Mouse (Mus musculus): ENCODE measurements around the gene Endou. TPM values are rescaled to one million over a fixed set of nuclear protein-coding genes. Genes with fewer than 3 reads are reported as not detected.

Endou gene
- polyA plus RNA-seq, 1 experiment from 2014 or later, result 0.11 TPM

GRCm38 (mm10) chr15:97743210-97743609 lies 12.1 kb upstream of the Endou start:
- no peaks in the 10 kb centered on the region for H3K36me3 ChIP-seq (ENCODE audit: control insufficient read depth, insufficient read depth, low read length)
- no peak overlapping the region for H3K9ac ChIP-seq (ENCODE audit: low read length)
- H3K27me3 ChIP-seq (replicated peaks; ENCODE audit: control insufficient read depth, insufficient read depth, low read length), result no peaks in the 10 kb centered on the region
- no peak overlapping the region for H3K27ac ChIP-seq (ENCODE audit: low read depth, low read length)
- H3K4me2 ChIP-seq (ENCODE audit: low read length), result no peak overlapping the region
- H3K4me3 ChIP-seq (ENCODE audit: low read depth, low read length), result no peak overlapping the region
- WGBS, result 87% methylated on average over 5 of the region's 5 CpGs
- no peak for ATAC-seq
- no peak for DNase-seq (ENCODE audit: low spot score)
- no peaks in the 10 kb centered on the region for H3K9me3 ChIP-seq (replicated peaks; ENCODE audit: control insufficient read depth, low read length)
- no peaks in the 10 kb centered on the region for H3K4me1 ChIP-seq (ENCODE audit: control insufficient read depth, insufficient read depth, low read length)

GRCm38 (mm10) chr15:97742600-97742999 lies 11.5 kb upstream of the Endou start:
- Histone ChIP-seq H3K4me3 (ENCODE audit: low read depth, low read length) (no peak overlapping the region), H3K27ac (ENCODE audit: low read depth, low read length) (no peak overlapping the region), H3K4me1 (ENCODE audit: control insufficient read depth, insufficient read depth, low read length) (no peaks in the 10 kb centered on the region), H3K36me3 (ENCODE audit: control insufficient read depth, insufficient read depth, low read length) (no peaks in the 10 kb centered on the region), H3K27me3 (replicated peaks; ENCODE audit: control insufficient read depth, insufficient read depth, low read length) (no peaks in the 10 kb centered on the region), H3K9ac (ENCODE audit: low read length) (no peak overlapping the region), H3K9me3 (replicated peaks; ENCODE audit: control insufficient read depth, low read length) (no peaks in the 10 kb centered on the region), H3K4me2 (ENCODE audit: low read length) (no peak overlapping the region)
- 51% methylated on average over 4 of the region's 4 CpGs for WGBS
- no peak for DNase-seq (ENCODE audit: low spot score)
- ATAC-seq, result no peak

GRCm38 (mm10) chr15:97742074-97742473 lies 10.9 kb upstream of the Endou start:
- no peaks in the 10 kb centered on the region for H3K36me3 ChIP-seq (ENCODE audit: control insufficient read depth, insufficient read depth, low read length)
- H3K9me3 ChIP-seq (replicated peaks; ENCODE audit: control insufficient read depth, low read length), result no peaks in the 10 kb centered on the region
- no peak overlapping the region for H3K9ac ChIP-seq (ENCODE audit: low read length)
- no peaks in the 10 kb centered on the region for H3K4me1 ChIP-seq (ENCODE audit: control insufficient read depth, insufficient read depth, low read length)
- H3K27ac ChIP-seq (ENCODE audit: low read depth, low read length), result no peak overlapping the region
- no peak overlapping the region for H3K4me3 ChIP-seq (ENCODE audit: low read depth, low read length)
- 64% methylated on average over 7 of the region's 7 CpGs for WGBS
- no peaks in the 10 kb centered on the region for H3K27me3 ChIP-seq (replicated peaks; ENCODE audit: control insufficient read depth, insufficient read depth, low read length)
- ATAC-seq, result no peak
- DNase-seq (ENCODE audit: low spot score), result no peak
- no peak overlapping the region for H3K4me2 ChIP-seq (ENCODE audit: low read length)

- no peak for DNase-seq (ENCODE audit: low spot score)
- Histone ChIP-seq H3K27me3 (replicated peaks; ENCODE audit: control insufficient read depth, insufficient read depth, low read length) (no peaks in the 10 kb centered on the region), H3K36me3 (ENCODE audit: control insufficient read depth, insufficient read depth, low read length) (no peaks in the 10 kb centered on the region), H3K9ac (ENCODE audit: low read length) (no peak overlapping the region), H3K27ac (ENCODE audit: low read depth, low read length) (no peak overlapping the region), H3K4me1 (ENCODE audit: control insufficient read depth, insufficient read depth, low read length) (no peaks in the 10 kb centered on the region), H3K9me3 (replicated peaks; ENCODE audit: control insufficient read depth, low read length) (no peaks in the 10 kb centered on the region), H3K4me2 (ENCODE audit: low read length) (no peak overlapping the region), H3K4me3 (ENCODE audit: low read depth, low read length) (no peak overlapping the region)
- 84% methylated on average over 12 of the region's 12 CpGs for WGBS
- ATAC-seq, result no peak
These were observed 10.5 kb upstream of the Endou start for GRCm38 (mm10) chr15:97741662-97742061.

- Histone ChIP-seq H3K4me3 (ENCODE audit: low read depth, low read length) (no peak overlapping the region), H3K27ac (ENCODE audit: low read depth, low read length) (no peak overlapping the region), H3K9me3 (replicated peaks; ENCODE audit: control insufficient read depth, low read length) (no peaks in the 10 kb centered on the region), H3K36me3 (ENCODE audit: control insufficient read depth, insufficient read depth, low read length) (no peaks in the 10 kb centered on the region), H3K27me3 (replicated peaks; ENCODE audit: control insufficient read depth, insufficient read depth, low read length) (no peaks in the 10 kb centered on the region), H3K4me1 (ENCODE audit: control insufficient read depth, insufficient read depth, low read length) (no peaks in the 10 kb centered on the region), H3K4me2 (ENCODE audit: low read length) (no peak overlapping the region), H3K9ac (ENCODE audit: low read length) (no peak overlapping the region)
- ATAC-seq (no peak), DNase-seq (ENCODE audit: low spot score) (no peak)
- 80% methylated on average over 9 of the region's 9 CpGs for WGBS
These were observed 9.2 kb upstream of the Endou start for GRCm38 (mm10) chr15:97740283-97740732.

GRCm38 (mm10) chr15:97738923-97739322 lies 7.8 kb upstream of the Endou start:
- no peak for ATAC-seq
- H3K4me2 ChIP-seq (ENCODE audit: low read length), result no peak overlapping the region
- WGBS, result 87% methylated on average over 7 of the region's 7 CpGs
- H3K4me1 ChIP-seq (ENCODE audit: control insufficient read depth, insufficient read depth, low read length), result no peaks in the 10 kb centered on the region
- H3K9me3 ChIP-seq (replicated peaks; ENCODE audit: control insufficient read depth, low read length), result no peaks in the 10 kb centered on the region
- H3K4me3 ChIP-seq (ENCODE audit: low read depth, low read length), result no peak overlapping the region
- no peaks in the 10 kb centered on the region for H3K27me3 ChIP-seq (replicated peaks; ENCODE audit: control insufficient read depth, insufficient read depth, low read length)
- H3K27ac ChIP-seq (ENCODE audit: low read depth, low read length), result no peak overlapping the region
- H3K9ac ChIP-seq (ENCODE audit: low read length), result no peak overlapping the region
- H3K36me3 ChIP-seq (ENCODE audit: control insufficient read depth, insufficient read depth, low read length), result no peaks in the 10 kb centered on the region
- DNase-seq (ENCODE audit: low spot score), result no peak

- Histone ChIP-seq H3K27ac (ENCODE audit: low read depth, low read length) (no peak overlapping the region), H3K27me3 (replicated peaks; ENCODE audit: control insufficient read depth, insufficient read depth, low read length) (no peaks in the 10 kb centered on the region), H3K4me3 (ENCODE audit: low read depth, low read length) (no peak overlapping the region), H3K4me2 (ENCODE audit: low read length) (no peak overlapping the region), H3K36me3 (ENCODE audit: control insufficient read depth, insufficient read depth, low read length) (no peaks in the 10 kb centered on the region), H3K9me3 (replicated peaks; ENCODE audit: control insufficient read depth, low read length) (no peaks in the 10 kb centered on the region), H3K4me1 (ENCODE audit: control insufficient read depth, insufficient read depth, low read length) (no peaks in the 10 kb centered on the region), H3K9ac (ENCODE audit: low read length) (no peak overlapping the region)
- WGBS, result 88% methylated on average over 11 of the region's 11 CpGs
- ATAC-seq (no peak), DNase-seq (ENCODE audit: low spot score) (no peak)
These were observed 849 bp upstream of the Endou start for GRCm38 (mm10) chr15:97731988-97732387.

- Histone ChIP-seq H3K4me2 (ENCODE audit: low read length) (no peak overlapping the region), H3K36me3 (ENCODE audit: control insufficient read depth, insufficient read depth, low read length) (no peaks in the 10 kb centered on the region), H3K27me3 (replicated peaks; ENCODE audit: control insufficient read depth, insufficient read depth, low read length) (no peaks in the 10 kb centered on the region), H3K9ac (ENCODE audit: low read length) (no peak overlapping the region), H3K9me3 (replicated peaks; ENCODE audit: control insufficient read depth, low read length) (no peaks in the 10 kb centered on the region), H3K4me1 (ENCODE audit: control insufficient read depth, insufficient read depth, low read length) (no peaks in the 10 kb centered on the region), H3K27ac (ENCODE audit: low read depth, low read length) (no peak overlapping the region), H3K4me3 (ENCODE audit: low read depth, low read length) (no peak overlapping the region)
- 56% methylated on average over 6 of the region's 6 CpGs for WGBS
- no peak for DNase-seq (ENCODE audit: low spot score)
- ATAC-seq, result no peak
These were observed 774 bp downstream of the Endou start for GRCm38 (mm10) chr15:97730365-97730764.

GRCm38 (mm10) chr15:97728804-97729203 lies 2.3 kb downstream of the Endou start:
- Histone ChIP-seq H3K27ac (ENCODE audit: low read depth, low read length) (no peak overlapping the region), H3K9ac (ENCODE audit: low read length) (no peak overlapping the region), H3K4me3 (ENCODE audit: low read depth, low read length) (no peak overlapping the region), H3K4me1 (ENCODE audit: control insufficient read depth, insufficient read depth, low read length) (no peaks in the 10 kb centered on the region), H3K4me2 (ENCODE audit: low read length) (no peak overlapping the region), H3K36me3 (ENCODE audit: control insufficient read depth, insufficient read depth, low read length) (no peaks in the 10 kb centered on the region), H3K9me3 (replicated peaks; ENCODE audit: control insufficient read depth, low read length) (no peaks in the 10 kb centered on the region), H3K27me3 (replicated peaks; ENCODE audit: control insufficient read depth, insufficient read depth, low read length) (no peaks in the 10 kb centered on the region)
- WGBS, result 74% methylated on average over 7 of the region's 7 CpGs
- no peak for ATAC-seq
- DNase-seq (ENCODE audit: low spot score), result no peak
